Mouse (Mus musculus): ENCODE results near the gene Fem1a. TPM values are rescaled to one million over a fixed set of nuclear protein-coding genes. Genes with fewer than 3 reads are reported as not detected.

The Fem1a gene
- polyA plus RNA-seq, 1 experiment from 2014 or later = 14.9 TPM

DNA sequence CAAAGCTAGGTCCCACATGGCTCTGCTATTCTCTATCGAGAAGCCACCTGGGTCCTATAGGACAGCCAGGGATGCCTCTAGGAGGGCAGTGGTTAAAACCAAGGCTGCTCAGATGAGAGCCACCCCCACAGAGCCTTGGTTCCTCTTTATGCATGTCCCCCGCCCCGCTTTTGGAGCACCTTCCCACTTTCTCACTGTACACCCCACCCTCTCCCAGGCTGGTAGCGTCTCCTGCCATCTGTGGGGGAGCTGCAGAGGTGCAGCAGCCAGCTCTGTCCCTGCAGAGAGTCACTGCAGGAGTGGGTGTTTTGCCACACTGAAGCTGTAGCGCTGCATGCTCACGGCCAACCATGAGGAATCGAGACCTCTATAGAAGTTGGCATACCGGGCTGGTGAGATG lies 26.7 kb downstream of the Fem1a start:
- no peak for ATAC-seq (ENCODE audit: insufficient number of reproducible peaks, low FRiP score, low TSS enrichment, low read depth)
- Histone ChIP-seq H3K4me3 (no peak overlapping the region), H3K4me2 (no peak overlapping the region), H3K36me3 (peaks cover 76% of the 10 kb centered on the region), H3K9me3 (no peaks in the 10 kb centered on the region), H3K27me3 (no peaks in the 10 kb centered on the region), H3K4me1 (peaks cover 27% of the 10 kb centered on the region), H3K27ac (0 out of 2 replicates have a peak overlapping the region, but pooled peaks have one; percentile 38), H3K9ac (no peak overlapping the region)
- 89% methylated on average over 8 of the region's 8 CpGs for WGBS

DNA sequence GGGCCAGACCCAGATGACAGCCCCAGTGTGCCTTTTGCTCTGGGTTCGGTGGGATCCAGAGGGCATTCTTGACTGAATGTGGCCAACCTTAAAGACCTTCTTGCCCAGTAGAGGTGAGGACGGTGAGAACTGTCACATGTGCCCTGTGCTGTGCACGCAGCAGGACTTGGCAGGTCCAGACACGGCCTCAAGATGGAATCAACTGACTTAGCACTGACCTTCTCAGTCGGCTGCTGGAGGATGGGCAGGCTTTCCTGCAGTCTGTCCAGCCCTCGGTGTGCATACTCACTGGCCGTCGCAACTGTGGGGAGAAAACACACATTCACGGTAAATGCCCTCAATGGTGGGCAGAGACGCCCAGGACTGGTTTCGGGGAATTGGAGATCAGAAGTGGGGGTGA lies 29.4 kb downstream of the Fem1a start:
- ATAC-seq (ENCODE audit: insufficient number of reproducible peaks, low FRiP score, low TSS enrichment, low read depth) = no peak
- Histone ChIP-seq H3K4me2 (no peak overlapping the region), H3K27me3 (no peaks in the 10 kb centered on the region), H3K36me3 (peaks cover 59% of the 10 kb centered on the region), H3K9me3 (no peaks in the 10 kb centered on the region), H3K9ac (no peak overlapping the region), H3K27ac (no peak overlapping the region), H3K4me1 (peaks cover 40% of the 10 kb centered on the region), H3K4me3 (no peak overlapping the region)
- 93% methylated on average over 11 of the region's 11 CpGs for WGBS

DNA sequence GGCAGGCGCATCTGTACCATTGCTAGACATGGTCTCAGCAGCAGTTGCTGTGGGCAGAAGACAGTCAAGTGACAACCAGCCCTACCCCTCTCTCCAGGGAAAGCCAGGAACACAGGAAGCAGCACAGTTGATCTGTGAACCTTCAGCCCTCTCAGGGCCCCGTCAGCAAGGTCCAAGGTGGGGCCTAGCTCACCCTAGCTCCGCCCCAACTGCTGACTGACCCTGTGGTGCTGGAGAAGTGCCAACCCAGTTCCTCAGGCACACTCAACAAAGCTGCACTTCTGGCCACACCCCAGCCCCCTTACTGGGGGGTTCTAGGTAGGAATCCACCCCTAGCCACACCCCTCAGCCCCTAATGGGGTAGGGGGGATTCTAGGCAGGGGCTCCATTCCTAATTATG lies 31.2 kb downstream of the Fem1a start:
- H3K4me3 ChIP-seq = peak overlapping the region; percentile 9; the same call in 1 of the 2 replicates
- no peaks in the 10 kb centered on the region for H3K27me3 ChIP-seq
- H3K9ac ChIP-seq = no peak overlapping the region
- peak overlapping the region; percentile 98 for H3K27ac ChIP-seq
- H3K36me3 ChIP-seq = peaks cover 41% of the 10 kb centered on the region
- peak overlapping the region; percentile 22; the same call in 1 of the 2 replicates for H3K4me2 ChIP-seq
- peaks cover 47% of the 10 kb centered on the region for H3K4me1 ChIP-seq
- H3K9me3 ChIP-seq = no peaks in the 10 kb centered on the region
- WGBS = 54% methylated on average over 3 of the region's 3 CpGs
- no peak for ATAC-seq (ENCODE audit: insufficient number of reproducible peaks, low FRiP score, low TSS enrichment, low read depth)

DNA sequence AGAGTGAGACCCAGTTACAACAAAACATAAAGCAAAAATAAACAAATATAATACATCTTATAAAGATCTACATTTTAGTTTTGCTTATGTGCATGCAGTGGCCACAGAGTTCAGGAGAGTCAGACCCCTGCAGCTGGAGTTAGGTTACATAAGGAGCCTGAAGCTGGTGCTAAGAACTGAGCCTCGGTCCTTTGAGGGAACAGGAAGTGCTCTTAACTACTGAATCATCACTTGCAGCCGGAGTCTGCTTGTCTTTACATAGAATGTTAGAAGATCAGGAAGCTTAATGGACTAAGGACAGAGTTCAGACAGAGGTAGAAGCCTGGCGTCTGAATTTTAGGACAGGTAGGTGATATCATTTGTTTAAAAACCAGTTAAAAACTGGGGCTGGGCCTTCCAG lies 32.3 kb downstream of the Fem1a start:
- WGBS = 25% methylated on average over 3 of the region's 3 CpGs
- peaks cover 33% of the 10 kb centered on the region for H3K36me3 ChIP-seq
- H3K4me3 ChIP-seq = peak overlapping the region; percentile 52
- H3K4me2 ChIP-seq = peak overlapping the region; percentile 80
- ATAC-seq (ENCODE audit: insufficient number of reproducible peaks, low FRiP score, low TSS enrichment, low read depth) = no peak
- no peaks in the 10 kb centered on the region for H3K9me3 ChIP-seq
- no peak overlapping the region for H3K9ac ChIP-seq
- H3K4me1 ChIP-seq = peaks cover 42% of the 10 kb centered on the region
- peak overlapping the region; percentile 98 for H3K27ac ChIP-seq
- H3K27me3 ChIP-seq = no peaks in the 10 kb centered on the region

DNA sequence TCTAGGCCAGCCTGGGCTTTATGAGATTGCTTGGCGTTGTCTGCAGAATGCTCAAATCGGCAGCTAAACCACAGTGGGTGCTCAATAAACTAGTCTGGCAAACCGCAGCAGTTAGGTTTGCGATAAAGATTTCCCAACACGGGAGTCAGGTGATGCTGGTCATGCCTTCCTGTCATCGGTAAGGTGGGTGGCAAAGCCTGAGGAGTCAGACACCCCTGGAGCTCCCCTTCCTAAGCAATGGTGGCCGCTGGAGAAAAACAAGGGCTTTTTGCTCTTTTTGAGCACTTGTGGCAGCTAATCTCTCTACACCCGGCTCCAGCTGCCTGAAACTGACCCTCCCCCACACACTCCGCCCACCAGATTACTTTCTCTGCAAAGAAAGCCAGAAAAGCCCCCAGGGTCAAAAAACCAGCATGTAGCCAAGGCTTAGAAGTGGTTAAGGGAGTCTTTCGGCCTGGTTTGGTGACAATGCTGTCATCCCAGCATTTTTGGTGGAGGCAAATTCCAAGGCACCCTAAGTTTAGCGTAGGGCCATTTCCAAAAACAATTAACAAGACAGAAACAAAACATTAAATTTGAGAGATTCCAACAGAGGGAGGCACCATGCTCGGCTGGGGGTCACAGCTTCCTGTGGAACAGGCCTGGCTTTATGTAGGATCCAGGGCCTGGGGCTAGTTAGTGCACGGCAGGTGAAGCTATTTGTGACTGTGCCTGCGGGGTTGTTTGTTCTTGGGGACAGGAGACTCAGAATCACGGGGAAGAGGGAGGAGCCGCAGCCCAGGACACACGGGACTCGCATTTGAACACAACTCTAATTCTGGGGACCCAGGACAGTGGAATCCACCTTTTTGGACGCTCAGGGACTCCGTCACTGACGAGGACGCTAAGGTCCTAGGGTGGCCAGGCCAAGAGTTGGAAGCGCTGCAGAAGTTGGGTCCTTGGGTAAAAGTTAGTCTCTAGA lies 33.0 kb downstream of the Fem1a start:
- Histone ChIP-seq H3K4me2 (peak overlapping the region; percentile 80), H3K4me1 (peaks cover 42% of the 10 kb centered on the region), H3K36me3 (peaks cover 25% of the 10 kb centered on the region), H3K27me3 (no peaks in the 10 kb centered on the region), H3K9ac (peak overlapping the region; percentile 44), H3K9me3 (no peaks in the 10 kb centered on the region), H3K4me3 (peak overlapping the region; percentile 52), H3K27ac (peak overlapping the region; percentile 98)
- 0 out of 2 replicates have a peak, but pooled peaks have one; percentile 4 for ATAC-seq (ENCODE audit: insufficient number of reproducible peaks, low FRiP score, low TSS enrichment, low read depth)
- 2% methylated on average over 23 of the region's 23 CpGs for WGBS

DNA sequence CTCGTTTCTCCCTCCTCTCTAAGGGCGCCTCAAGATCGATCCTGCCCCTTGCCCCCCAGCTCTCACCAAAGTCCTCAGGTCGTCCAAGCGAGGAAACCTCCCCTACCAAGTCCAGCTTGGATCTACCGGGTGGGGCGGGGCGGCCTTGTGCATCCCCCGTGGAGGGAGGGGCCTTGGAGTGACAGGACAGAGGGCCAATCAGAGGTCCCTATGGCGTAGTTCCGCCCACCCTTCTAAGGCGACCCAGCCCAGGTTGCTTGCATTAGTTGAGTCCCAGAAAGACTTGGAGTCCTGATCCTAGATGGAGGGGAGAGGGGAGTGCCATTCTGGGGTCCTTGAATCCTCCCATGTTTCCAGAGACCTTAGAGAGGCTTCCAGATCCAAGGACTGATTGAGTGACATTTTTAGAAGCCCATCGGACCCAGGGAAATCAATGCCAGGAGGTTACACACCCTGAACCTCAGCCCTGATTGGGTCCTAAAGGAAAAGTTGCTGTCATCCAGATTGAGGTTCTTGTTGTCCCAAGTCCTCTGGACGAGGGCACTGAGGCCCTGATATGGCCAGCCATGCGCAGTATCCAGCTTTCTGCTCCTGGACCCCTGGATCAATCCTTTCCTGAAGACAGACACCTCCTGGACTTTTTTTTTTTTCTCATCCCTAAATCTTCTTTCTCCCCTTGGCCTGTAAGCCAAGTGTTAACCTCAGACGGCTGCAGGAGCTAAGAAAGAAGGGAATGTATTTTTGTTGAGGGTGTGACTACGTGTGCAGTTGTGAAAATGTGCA lies 34.0 kb downstream of the Fem1a start:
- H3K9me3 ChIP-seq = no peaks in the 10 kb centered on the region
- 3% methylated on average over 17 of the region's 17 CpGs for WGBS

DNA sequence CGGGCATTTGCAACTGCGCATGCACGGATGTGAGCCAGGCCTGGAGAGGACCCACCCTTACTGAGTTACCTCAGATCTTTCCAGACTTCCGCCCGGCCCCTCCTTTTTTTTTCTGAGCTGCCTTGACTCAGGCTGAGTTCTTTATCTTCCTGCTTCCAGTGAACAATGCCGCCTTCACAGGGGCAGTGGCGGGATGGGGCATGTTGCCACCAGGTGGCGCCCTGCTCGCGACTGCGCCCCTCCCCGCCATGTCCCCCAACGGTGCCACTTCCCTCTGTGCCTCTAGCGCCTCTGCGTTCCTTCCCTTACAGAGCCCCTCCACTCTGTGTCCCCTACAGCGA lies 34.5 kb downstream of the Fem1a start:
- Histone ChIP-seq H3K4me1 (peaks cover 42% of the 10 kb centered on the region), H3K9ac (peak overlapping the region; percentile 12), H3K36me3 (peaks cover 10% of the 10 kb centered on the region), H3K4me3 (peak overlapping the region; percentile 52), H3K9me3 (no peaks in the 10 kb centered on the region), H3K27ac (peak overlapping the region; percentile 98), H3K4me2 (peak overlapping the region; percentile 80), H3K27me3 (no peaks in the 10 kb centered on the region)
- 2% methylated on average over 16 of the region's 16 CpGs for WGBS
- ATAC-seq (ENCODE audit: insufficient number of reproducible peaks, low FRiP score, low TSS enrichment, low read depth) = peak; percentile 89

More for the DNA sequence above, 34.0 kb downstream of the Fem1a start:
- Histone ChIP-seq H3K4me3 (peak overlapping the region; percentile 52), H3K4me1 (peaks cover 42% of the 10 kb centered on the region), H3K4me2 (peak overlapping the region; percentile 80), H3K9ac (peak overlapping the region; percentile 44), H3K36me3 (peaks cover 16% of the 10 kb centered on the region), H3K27me3 (no peaks in the 10 kb centered on the region), H3K27ac (peak overlapping the region; percentile 98)
- peak; percentile 89 for ATAC-seq (ENCODE audit: insufficient number of reproducible peaks, low FRiP score, low TSS enrichment, low read depth)

DNA sequence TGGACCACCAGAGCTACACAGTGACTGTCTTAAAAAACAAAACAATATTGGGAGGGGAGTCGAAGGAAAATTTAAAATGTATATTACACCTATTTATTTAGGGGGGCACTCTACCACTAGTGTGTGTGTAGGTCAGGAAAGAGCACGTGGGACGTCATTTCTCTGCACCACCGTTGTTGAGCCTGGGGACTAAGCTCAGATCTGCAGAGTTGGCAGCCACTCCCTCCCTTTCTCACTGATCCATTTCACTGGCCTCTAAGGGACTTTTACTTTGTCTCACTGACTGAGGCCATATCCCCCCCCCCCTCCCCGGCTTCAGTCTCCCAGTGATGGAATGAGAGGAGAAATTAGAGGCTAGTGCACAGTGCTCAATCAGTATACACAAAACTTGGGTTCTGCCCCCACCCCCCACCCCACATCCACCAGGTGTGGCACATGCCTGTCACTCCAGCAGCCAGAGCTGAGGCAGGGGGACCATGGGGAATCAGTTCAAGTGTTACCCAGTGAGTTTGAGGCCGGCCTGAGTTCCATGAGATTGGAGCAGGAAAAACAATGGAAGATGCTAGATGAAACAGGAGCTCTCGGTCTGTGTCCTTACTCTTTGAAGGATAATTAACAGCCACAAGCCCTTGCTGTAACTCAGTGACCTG lies 35.3 kb downstream of the Fem1a start:
- H3K27me3 ChIP-seq = no peaks in the 10 kb centered on the region
- no peak overlapping the region for H3K9ac ChIP-seq
- peak overlapping the region; percentile 80; the same call in 1 of the 2 replicates for H3K4me2 ChIP-seq

DNA sequence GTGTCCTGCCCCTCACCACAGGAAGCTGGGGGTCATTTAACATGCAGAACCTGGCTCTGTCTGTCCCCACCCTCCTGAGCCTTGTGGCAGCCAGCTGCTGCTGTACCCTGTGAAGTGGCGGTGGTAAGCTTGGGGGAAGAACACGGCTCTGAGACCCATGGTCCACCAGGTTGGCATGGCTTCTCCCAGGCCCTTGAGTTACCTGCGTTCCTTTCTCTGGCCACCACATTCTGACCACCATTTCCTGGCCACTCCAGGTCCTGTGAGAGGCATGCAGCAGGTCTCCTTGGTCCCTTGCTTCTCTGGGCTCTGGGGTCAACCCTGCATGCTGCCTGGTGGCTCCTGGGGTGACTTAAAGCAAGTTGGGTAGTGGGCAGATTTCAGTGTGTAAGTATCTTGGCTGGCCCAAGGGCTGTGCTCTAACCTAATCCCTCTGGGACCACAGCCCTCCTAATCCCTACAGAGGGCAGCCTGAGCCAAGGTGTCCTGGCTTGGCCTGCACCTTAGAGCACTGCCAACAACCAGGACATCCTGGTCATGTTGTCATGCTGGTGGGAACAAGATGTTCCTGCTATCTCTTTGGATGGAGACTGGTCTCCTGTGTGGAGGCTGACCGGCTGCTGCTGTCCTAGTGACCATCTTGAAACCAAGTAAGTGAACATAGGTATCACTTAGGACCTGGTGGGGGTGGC lies 36.1 kb downstream of the Fem1a start, which contains the start of gene Plin3:
Gene Plin3 (minus strand): TSS at position 343 of the 692 bp plus-strand sequence.
- Histone ChIP-seq H3K4me3 (no peak within 1 kb of the TSS), H3K4me2 (no peak within 1 kb of the TSS)

More for the DNA sequence above, 35.3 kb downstream of the Fem1a start:
- WGBS = 71% methylated on average over 7 of the region's 7 CpGs
- Histone ChIP-seq H3K27ac (peak overlapping the region; percentile 98), H3K4me3 (no peak overlapping the region), H3K36me3 (peaks cover 2% of the 10 kb centered on the region; the same call in 1 of the 2 replicates), H3K4me1 (peaks cover 39% of the 10 kb centered on the region), H3K9me3 (no peaks in the 10 kb centered on the region)
- ATAC-seq (ENCODE audit: insufficient number of reproducible peaks, low FRiP score, low TSS enrichment, low read depth) = no peak

DNA sequence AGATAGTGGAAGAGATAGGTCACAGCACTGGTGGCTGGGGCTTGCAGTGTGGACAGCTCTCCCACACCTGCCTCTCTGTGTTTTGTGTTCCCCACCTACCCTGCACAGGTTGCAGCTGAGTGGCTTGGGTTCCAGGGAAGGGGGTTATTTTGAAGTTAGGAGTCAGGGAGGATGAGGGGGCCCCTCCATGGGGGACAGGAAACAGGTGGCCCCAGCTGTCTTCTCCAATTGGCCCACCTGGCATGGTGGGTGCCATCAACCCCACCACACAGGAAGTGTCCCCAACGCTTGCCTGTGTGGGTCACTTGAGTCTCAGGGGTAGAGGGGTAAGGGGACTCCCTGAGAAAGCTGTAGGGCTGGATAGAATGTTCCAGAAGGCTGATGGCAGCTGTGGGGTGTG lies 36.7 kb downstream of the Fem1a start:
- Histone ChIP-seq H3K4me1 (peaks cover 29% of the 10 kb centered on the region), H3K36me3 (no peaks in the 10 kb centered on the region), H3K27ac (no peak overlapping the region), H3K4me3 (no peak overlapping the region), H3K27me3 (no peaks in the 10 kb centered on the region), H3K4me2 (no peak overlapping the region), H3K9ac (no peak overlapping the region), H3K9me3 (no peaks in the 10 kb centered on the region)
- WGBS = 64% methylated on average over 1 of the region's 1 CpGs
- no peak for ATAC-seq (ENCODE audit: insufficient number of reproducible peaks, low FRiP score, low TSS enrichment, low read depth)

More for the DNA sequence above, 36.1 kb downstream of the Fem1a start, which contains the start of gene Plin3:
- Histone ChIP-seq H3K9ac (no peak within 1 kb of the TSS), H3K27ac (peak within 1 kb of the TSS; percentile 98), H3K4me1 (peaks cover 35% of the 10 kb centered on the region), H3K9me3 (no peaks in the 10 kb centered on the region), H3K27me3 (no peaks in the 10 kb centered on the region), H3K36me3 (no peaks in the 10 kb centered on the region)
- WGBS = 85% methylated on average over 4 of the region's 4 CpGs
- no peak for ATAC-seq (ENCODE audit: insufficient number of reproducible peaks, low FRiP score, low TSS enrichment, low read depth)

DNA sequence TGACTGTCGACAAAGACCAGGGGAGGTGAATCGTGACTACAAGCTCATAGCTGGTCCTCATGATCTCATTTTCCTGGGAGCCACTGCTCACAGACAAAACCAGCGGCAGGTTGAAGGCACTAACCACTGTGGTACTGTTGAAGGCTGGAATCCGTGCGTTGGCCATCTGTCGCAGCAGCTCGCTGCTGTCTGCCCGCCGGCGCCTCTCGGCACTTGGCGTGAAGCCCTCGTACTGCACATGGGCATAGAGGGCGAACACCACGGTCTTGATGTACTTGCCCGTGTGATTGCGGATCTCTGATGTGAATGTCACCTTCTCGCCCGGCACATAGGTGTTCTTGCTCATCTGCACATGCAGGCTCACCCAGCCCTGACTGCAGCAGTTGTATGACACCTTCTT lies 37.6 kb downstream of the Fem1a start:
- ATAC-seq (ENCODE audit: insufficient number of reproducible peaks, low FRiP score, low TSS enrichment, low read depth) = no peak
- Histone ChIP-seq H3K36me3 (no peaks in the 10 kb centered on the region), H3K4me3 (no peak overlapping the region), H3K27ac (no peak overlapping the region), H3K27me3 (no peaks in the 10 kb centered on the region), H3K4me2 (no peak overlapping the region), H3K9ac (no peak overlapping the region), H3K4me1 (peaks cover 20% of the 10 kb centered on the region), H3K9me3 (no peaks in the 10 kb centered on the region)
- WGBS = 86% methylated on average over 19 of the region's 19 CpGs

Data from limb, embryonic 15.5 days (tissue).